Mouse (Mus musculus) E14TG2a.4 (cell line): ENCODE data around the gene Dnajb2.

ENCODE experiments used
- CTCF ChIP-seq: conservative IDR thresholded peaks from 2 replicates; pipeline ENCODE4 v1.5.1; 2014; ENCODE audit warnings: low read length
- NANOG ChIP-seq: IDR thresholded peaks from 2 replicates; pipeline ENCODE4 v1.6.1; 2014; ENCODE audit warnings: borderline replicate concordance, low read length, mixed read lengths
- POU5F1 ChIP-seq: IDR thresholded peaks from 2 replicates; pipeline ENCODE4 v1.6.1; 2014; ENCODE audit warnings: low read length, borderline replicate concordance

DNA sequence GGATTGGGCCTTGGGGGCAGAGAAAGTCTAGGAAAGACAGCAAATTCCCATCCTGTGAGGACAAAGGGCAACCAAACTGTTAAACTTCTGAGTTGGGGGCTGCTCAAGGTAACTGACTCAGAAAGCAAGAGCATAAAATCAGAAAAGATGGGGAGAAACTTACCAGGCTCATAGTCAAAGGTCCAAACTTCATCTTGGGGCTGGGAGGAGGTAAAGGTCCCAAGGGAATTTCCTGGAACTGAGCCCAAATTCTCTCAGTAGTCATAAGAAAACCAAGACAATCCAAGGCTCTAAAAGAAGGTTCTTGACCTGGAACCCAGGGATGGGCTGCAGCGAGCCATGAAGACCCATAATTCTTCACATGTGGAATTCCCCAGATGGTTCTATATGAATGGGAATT lies 35.0 kb upstream of the Dnajb2 start:
- no peak for TF ChIP-seq CTCF
- no peak for TF ChIP-seq POU5F1
- no peak for TF ChIP-seq NANOG
